Mouse (Mus musculus) embryonic facial prominence, embryonic 11.5 days (tissue): ENCODE measurements around the gene Hoxb4. TPM values are rescaled to one million over a fixed set of nuclear protein-coding genes. Genes with fewer than 3 reads are reported as not detected.

ENCODE experiments used
- ATAC-seq: fragments of 200-750 bp; cut with Nextera tagmentation; replicated peaks from 2 replicates; pipeline ENCODE4 v1.8.0; 2017; ENCODE audit warnings: low read depth; ENCODE audit not compliant: insufficient number of reproducible peaks, low FRiP score, low TSS enrichment
- DNase-seq: peaks from one replicate; pipeline ENCODE4 v3.0.0-alpha.2; 2015; ENCODE audit warnings: low spot score
- H3K27ac ChIP-seq: fragments of 300-500 bp; sonication (generic); replicated peaks from 2 replicates; pipeline ENCODE4 v1.5.1; 2014; ENCODE audit warnings: mild to moderate bottlenecking, low read depth, low read length, control low read depth
- H3K27me3 ChIP-seq: fragments of 300-500 bp; sonication (generic); 2 replicates; pipeline ENCODE4 v1.6.1; 2014; ENCODE audit warnings: mild to moderate bottlenecking, low read length, moderate library complexity, mixed read lengths; ENCODE audit not compliant: control insufficient read depth, insufficient read depth
- H3K36me3 ChIP-seq: fragments of 300-500 bp; sonication (generic); replicated peaks from 2 replicates; pipeline ENCODE4 v1.6.1; 2014; ENCODE audit warnings: low read depth, mild to moderate bottlenecking, low read length, moderate library complexity, mixed read lengths; ENCODE audit not compliant: control insufficient read depth, insufficient read depth
- H3K4me1 ChIP-seq: fragments of 300-500 bp; sonication (generic); 2 replicates; pipeline ENCODE4 v1.6.1; 2014; ENCODE audit warnings: low read length, mixed read lengths; ENCODE audit not compliant: control insufficient read depth, insufficient read depth
- H3K4me2 ChIP-seq: fragments of 300-500 bp; sonication (generic); 2 replicates; pipeline ENCODE4 v1.6.1; 2014; ENCODE audit warnings: low read depth, mild to moderate bottlenecking, control low read depth, low read length, moderate library complexity
- H3K4me3 ChIP-seq: fragments of 300-500 bp; sonication (generic); 2 replicates; pipeline ENCODE4 v1.5.1; 2014; ENCODE audit warnings: low read depth, low read length, control low read depth
- H3K9ac ChIP-seq: fragments of 300-500 bp; sonication (generic); replicated peaks from 2 replicates; pipeline ENCODE4 v1.6.1; 2014; ENCODE audit warnings: mild to moderate bottlenecking, control low read depth, low read length
- H3K9me3 ChIP-seq: fragments of 300-500 bp; sonication (generic); replicated peaks from 2 replicates; pipeline ENCODE4 v1.6.1; 2016; ENCODE audit warnings: mild to moderate bottlenecking, low read length, inconsistent platforms, mixed read lengths; ENCODE audit not compliant: control insufficient read depth
- WGBS: fragments of 180-500 bp; shearing (Covaris S2); extraction: QIAGEN DNeasy Blood & Tissue Kit; methylation state at CpG from one replicate; pipeline ENCODE4 v1.1.7; 2014; 5-methylcytosine and 5-hydroxymethylcytosine counted together
- polyA plus RNA-seq: library from polyadenylated mRNA; unstranded; fragments of >200 nt; fragmentation: Nextera tagmentation; extraction: Ambion mirVana; gene quantifications from 2 replicates; pipeline ENCODE4 v1.2.1, GENCODE M21; 2014

Hoxb4 gene
- polyA plus RNA-seq, 1 experiment from 2014 or later: 0.24 TPM

DNA sequence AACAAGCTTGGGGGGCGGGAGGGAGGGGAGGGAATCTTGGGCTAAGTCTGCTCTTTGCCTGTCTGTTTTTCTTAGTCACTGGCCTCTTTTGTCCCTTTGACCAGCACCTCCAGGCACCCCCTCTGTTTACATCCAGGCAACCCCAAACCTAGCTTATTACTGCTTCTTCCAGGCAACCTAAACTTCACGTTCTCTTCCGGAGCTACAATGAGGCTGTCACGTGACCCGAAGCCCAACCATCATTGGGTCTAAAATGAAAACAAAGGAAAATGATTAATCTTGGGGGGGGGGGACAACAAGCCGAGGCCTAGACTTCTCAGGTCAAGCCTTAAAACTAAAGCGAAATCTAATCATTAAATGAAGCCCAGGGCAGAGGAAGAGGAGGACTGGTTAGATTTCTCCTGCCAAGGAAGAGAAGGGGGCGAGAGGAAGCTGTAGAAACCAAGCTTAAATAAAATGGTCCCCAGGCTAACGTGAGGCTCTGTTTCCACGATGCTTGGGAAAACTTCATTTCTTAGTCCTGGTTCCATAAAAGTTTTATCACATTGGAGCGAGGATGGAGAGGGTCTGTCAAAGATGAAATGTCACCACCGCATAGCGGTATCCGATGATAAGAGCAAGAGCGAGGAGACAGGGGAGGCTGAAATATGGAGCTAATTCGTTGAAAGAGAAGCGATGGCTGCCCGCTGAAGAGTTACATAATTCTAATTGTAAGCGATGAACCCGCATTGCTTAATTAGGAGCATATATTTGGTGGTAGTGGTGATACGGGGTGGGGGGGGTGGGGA, 30.3 kb downstream of the Hoxb4 start:
- no peak overlapping the region for H3K4me2 ChIP-seq
- H3K9ac ChIP-seq: no peak overlapping the region
- no peaks in the 10 kb centered on the region for H3K4me1 ChIP-seq
- H3K9me3 ChIP-seq: no peaks in the 10 kb centered on the region
- 5% methylated on average over 21 of the region's 21 CpGs for WGBS
- no peaks in the 10 kb centered on the region for H3K36me3 ChIP-seq
- DNase-seq (no peak), ATAC-seq (no peak)
- no peak overlapping the region for H3K27ac ChIP-seq
- H3K4me3 ChIP-seq: no peak overlapping the region
- H3K27me3 ChIP-seq: peaks cover 91% of the 10 kb centered on the region

DNA sequence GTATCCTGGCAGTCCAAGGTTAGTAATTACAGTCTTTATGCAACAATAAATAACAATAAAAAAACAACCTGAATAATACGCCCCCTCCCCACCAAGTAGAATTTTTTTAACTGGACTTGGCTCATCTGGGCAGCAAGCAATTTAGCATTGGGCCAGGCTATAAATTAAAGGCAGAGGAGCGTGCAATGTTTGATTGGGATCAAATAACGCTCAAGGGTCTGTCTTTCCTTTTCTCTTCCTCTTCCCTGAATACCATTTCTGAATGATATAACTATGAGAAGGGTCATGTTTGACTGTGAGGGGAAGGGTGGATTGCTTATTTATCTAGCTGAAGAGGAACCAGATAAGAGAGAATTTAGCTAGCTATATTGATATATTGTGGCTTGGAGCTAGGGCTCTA, 30.9 kb downstream of the Hoxb4 start:
- Histone ChIP-seq H3K27me3 (peaks cover 85% of the 10 kb centered on the region), H3K27ac (no peak overlapping the region), H3K4me1 (no peaks in the 10 kb centered on the region), H3K9ac (no peak overlapping the region), H3K4me3 (no peak overlapping the region), H3K36me3 (no peaks in the 10 kb centered on the region), H3K4me2 (no peak overlapping the region), H3K9me3 (no peaks in the 10 kb centered on the region)
- no peak for DNase-seq
- 7% methylated on average over 3 of the region's 3 CpGs for WGBS
- ATAC-seq: no peak

DNA sequence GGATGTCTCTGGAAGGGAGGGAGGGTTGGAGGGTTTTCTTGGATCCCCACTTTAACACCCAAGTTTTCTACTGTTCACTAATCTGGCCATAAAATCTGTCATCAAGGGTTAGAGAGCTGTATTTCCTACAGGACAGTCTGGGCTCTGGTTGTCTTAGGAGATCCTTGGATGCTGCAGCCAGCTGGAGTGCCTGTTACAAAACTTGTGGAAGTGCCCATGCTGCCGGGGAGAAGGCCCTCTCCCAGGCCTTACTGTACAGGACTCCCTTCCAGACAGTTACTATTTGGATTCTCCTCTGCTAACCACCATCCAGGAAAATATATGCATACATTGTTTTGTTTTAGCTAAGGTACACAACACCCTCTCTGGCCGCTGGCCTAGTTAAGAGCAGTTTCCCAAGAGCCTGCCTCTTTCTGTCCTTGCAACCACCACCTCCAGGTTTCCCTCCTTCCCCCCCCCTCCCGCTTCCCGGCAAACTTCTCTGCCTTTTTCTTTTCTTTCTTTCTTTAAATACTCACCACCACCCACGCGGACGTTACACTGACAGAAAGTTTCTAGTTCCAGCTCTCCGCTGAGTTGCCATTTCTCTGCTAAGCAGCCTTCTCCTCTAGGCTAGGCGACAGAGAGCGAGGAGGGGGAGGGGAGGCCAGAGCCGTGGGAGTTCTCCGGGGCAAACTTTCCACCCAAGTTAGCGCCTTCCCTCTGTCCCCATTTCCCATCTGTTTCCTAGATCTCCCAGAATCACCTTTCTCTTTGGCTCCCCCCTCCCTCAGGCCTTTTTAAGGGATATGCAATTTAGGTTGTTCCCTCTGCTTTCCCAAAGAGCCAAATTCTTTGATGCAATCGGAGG, 31.6 kb downstream of the Hoxb4 start:
- no peak overlapping the region for H3K4me3 ChIP-seq

DNA sequence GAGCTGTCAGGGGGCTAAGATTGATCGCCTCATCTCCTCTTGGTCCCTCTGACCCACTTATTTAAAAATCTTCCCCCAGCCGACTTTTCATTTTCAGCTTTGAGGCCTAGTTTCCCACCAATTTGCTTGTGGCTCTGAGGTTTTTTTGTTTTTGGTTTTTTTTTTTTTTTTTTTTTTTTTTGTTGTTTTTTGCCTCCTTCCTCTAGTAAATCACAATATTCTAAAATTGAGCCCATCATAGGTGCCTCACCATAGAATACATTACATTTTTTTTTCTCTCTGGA, 32.2 kb downstream of the Hoxb4 start, which contains the start of gene Hoxb2:
Gene Hoxb2, plus strand, starts transcription at position 185 of the 284 bp plus-strand sequence.
- no peak within 1 kb of the TSS for H3K4me2 ChIP-seq
- WGBS: 8% methylated on average over 2 of the region's 2 CpGs
- H3K4me1 ChIP-seq: no peaks in the 10 kb centered on the region
- H3K9ac ChIP-seq: no peak within 1 kb of the TSS
- peaks cover 84% of the 10 kb centered on the region for H3K27me3 ChIP-seq
- no peaks in the 10 kb centered on the region for H3K9me3 ChIP-seq
- DNase-seq (no peak), ATAC-seq (no peak)
- no peaks in the 10 kb centered on the region for H3K36me3 ChIP-seq
- H3K4me3 ChIP-seq: no peak within 1 kb of the TSS
- no peak within 1 kb of the TSS; the same call in 1 of the 2 replicates for H3K27ac ChIP-seq

More for the DNA sequence above, 31.6 kb downstream of the Hoxb4 start:
- Histone ChIP-seq H3K9me3 (no peaks in the 10 kb centered on the region), H3K36me3 (no peaks in the 10 kb centered on the region), H3K27me3 (peaks cover 85% of the 10 kb centered on the region), H3K4me1 (no peaks in the 10 kb centered on the region), H3K27ac (no peak overlapping the region), H3K4me2 (no peak overlapping the region), H3K9ac (no peak overlapping the region)
- DNase-seq: no peak
- WGBS: 2% methylated on average over 14 of the region's 14 CpGs
- no peak for ATAC-seq

DNA sequence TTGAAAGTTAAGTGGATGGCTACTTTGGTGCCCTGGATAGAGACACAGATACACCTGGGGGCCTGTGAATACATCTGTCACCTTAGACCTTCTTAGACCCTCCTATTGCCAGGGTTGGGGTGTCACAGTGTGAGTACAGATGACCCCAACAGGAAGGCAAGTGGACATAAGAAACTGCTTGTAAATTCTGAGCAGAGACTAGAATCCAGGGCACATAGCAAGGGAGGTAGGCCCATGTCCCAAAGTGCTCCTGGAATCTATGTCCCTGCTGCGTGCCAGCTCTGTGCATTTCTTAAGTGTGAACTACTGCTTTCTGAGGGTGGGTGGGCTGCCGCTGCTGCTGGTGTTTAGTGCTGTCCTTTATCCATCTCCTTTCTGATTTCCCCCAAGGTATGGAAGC, 32.7 kb downstream of the Hoxb4 start:
- H3K27me3 ChIP-seq: peaks cover 79% of the 10 kb centered on the region
- DNase-seq (no peak), ATAC-seq (no peak)
- H3K27ac ChIP-seq: no peak overlapping the region; the same call in 1 of the 2 replicates
- H3K9me3 ChIP-seq: no peaks in the 10 kb centered on the region
- H3K4me1 ChIP-seq: no peaks in the 10 kb centered on the region
- 8% methylated on average over 2 of the region's 2 CpGs for WGBS
- H3K4me3 ChIP-seq: no peak overlapping the region
- no peak overlapping the region for H3K9ac ChIP-seq
- H3K36me3 ChIP-seq: no peaks in the 10 kb centered on the region
- no peak overlapping the region for H3K4me2 ChIP-seq

DNA sequence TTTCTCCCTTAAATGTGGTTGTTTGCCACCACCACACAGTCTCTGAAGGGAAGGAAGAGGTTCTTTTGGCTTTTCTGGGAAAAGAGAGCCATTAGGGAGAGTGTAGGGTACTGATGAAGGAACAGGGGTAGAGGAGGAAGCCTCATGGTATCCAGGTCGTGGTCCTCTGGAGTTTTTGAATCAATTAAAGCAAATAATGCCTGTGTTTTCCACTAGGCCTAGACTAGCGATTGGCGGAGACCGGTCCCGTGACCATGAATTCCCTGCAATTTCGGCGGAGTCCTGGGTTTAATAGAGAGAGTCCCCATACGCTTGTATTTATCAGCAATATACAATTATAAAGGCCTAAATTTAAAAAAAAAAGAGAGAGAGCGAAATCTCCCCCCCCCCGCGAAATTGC, 33.2 kb downstream of the Hoxb4 start:
- WGBS: 3% methylated on average over 11 of the region's 11 CpGs
- H3K4me3 ChIP-seq: no peak overlapping the region
- no peak overlapping the region for H3K9ac ChIP-seq
- H3K27ac ChIP-seq: no peak overlapping the region; the same call in 1 of the 2 replicates
- no peaks in the 10 kb centered on the region for H3K4me1 ChIP-seq
- H3K27me3 ChIP-seq: peaks cover 79% of the 10 kb centered on the region
- H3K9me3 ChIP-seq: no peaks in the 10 kb centered on the region
- no peak overlapping the region for H3K4me2 ChIP-seq
- DNase-seq: no peak
- no peaks in the 10 kb centered on the region for H3K36me3 ChIP-seq
- ATAC-seq: no peak

DNA sequence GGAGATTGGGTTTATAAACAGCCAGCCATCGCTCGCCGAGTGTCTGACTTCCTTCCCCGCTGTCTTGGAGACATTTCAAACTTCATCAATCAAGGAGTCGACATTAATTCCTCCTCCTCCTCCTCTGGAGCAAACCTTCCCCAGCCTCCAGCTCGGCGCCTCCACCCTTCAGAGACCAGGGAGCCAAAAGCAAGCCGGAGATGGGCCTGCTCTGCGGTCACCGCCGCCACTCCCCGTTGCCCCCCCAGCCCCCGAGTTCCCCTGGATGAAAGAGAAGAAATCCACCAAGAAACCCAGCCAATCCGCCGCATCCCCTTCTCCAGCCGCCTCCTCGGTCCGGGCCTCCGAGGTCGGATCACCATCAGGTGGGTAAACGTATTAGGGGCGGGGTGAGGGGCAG, 33.8 kb downstream of the Hoxb4 start:
- ATAC-seq: no peak
- peak overlapping the region; percentile 39 for H3K4me3 ChIP-seq
- no peak for DNase-seq
- no peak overlapping the region for H3K4me2 ChIP-seq
- no peaks in the 10 kb centered on the region for H3K9me3 ChIP-seq
- H3K27me3 ChIP-seq: peaks cover 78% of the 10 kb centered on the region
- WGBS: under 1% methylated on average over 22 of the region's 22 CpGs
- peak overlapping the region; percentile 68 for H3K27ac ChIP-seq
- H3K4me1 ChIP-seq: no peaks in the 10 kb centered on the region
- no peaks in the 10 kb centered on the region for H3K36me3 ChIP-seq
- peak overlapping the region; percentile 62 for H3K9ac ChIP-seq
